Comparison of ENCODE assay signal across 9 mouse cellular contexts in the genomic region with DNA sequence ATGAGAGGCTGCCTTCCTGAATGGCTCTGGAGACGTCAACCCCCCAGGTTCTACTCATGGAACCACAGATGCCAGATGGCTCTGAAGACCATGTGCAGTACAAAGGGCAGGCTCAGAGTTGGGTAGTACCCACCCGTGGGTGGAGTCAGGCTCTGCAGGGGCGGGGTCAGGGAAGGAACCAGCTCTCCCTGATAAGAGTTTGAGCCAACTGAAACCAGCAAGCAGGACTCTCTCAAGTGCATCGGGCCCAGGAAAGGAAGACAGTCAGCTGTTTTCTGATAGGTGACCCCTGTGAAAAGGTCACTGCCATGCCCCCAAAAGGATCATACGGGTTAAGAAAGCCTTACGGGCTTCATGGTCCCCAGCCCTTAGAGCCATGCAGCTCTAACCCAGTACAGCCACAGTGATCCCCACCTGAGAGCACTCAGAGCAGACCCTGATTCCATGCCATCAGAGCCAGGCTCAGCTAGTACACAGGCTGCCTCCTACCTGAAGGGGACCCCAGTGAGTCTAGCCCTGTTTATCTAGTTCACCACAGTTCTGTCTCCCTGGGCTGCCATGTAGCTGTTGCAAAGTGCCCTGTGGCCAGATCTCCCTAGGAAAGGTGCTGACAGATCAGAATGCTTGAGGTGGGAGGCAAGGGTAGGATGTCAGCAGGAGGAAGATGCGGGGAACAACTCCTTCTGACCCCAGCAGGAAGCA. TPM values are rescaled to one million over a fixed set of nuclear protein-coding genes. Genes with fewer than 3 reads are reported as not detected.
DNase-seq lines count a peak whose midpoint lies in the region; ATAC-seq and TF ChIP-seq lines count a peak whose summit lies in the region.
"Had no signal": no experiment of that assay in that cellular context is flagged by ENCODE, and none has a peak within 500 bp of the region (broad histone marks: within the 10 kb centered on the region; RNA-seq: fewer than 3 reads in every experiment).

No protein-coding gene starts in this region.

- WGBS in kidney, embryonic 14.5 days, result 64% methylated on average over 7 of the region's 7 CpGs

- H3K9ac ChIP-seq in kidney, embryonic 14.5 days (ENCODE audit: low read depth, low read length), result no peak overlapping the region
- H3K9ac ChIP-seq: midbrain, embryonic 13.5 days had no signal

- peaks cover 70% of the 10 kb centered on the region for H3K4me1 ChIP-seq in G1E (ENCODE audit: insufficient read depth, low read depth, low read length)
- peaks cover 6% of the 10 kb centered on the region; the same call in 1 of the 2 replicates for H3K4me1 ChIP-seq in kidney, embryonic 14.5 days (ENCODE audit: control insufficient read depth, insufficient read depth, low read length)

- peak; percentile 78 for ATAC-seq in G1E (ENCODE audit: extremely low read depth, insufficient number of reproducible peaks, low FRiP score, poor library complexity, severe bottlenecking)
- 0 out of 2 replicates have a peak, but pooled peaks have one; percentile 28 for ATAC-seq in kidney, embryonic 14.5 days (ENCODE audit: low FRiP score, low TSS enrichment)
- peak; percentile 69 for ATAC-seq in megakaryocyte, adult 5-6 weeks (ENCODE audit: poor library complexity, severe bottlenecking)
- ATAC-seq: midbrain, embryonic 13.5 days had no signal

- no peak overlapping the region for H3K4me2 ChIP-seq in kidney, embryonic 14.5 days (replicated peaks; ENCODE audit: low read depth, low read length)
- H3K4me2 ChIP-seq: midbrain, embryonic 13.5 days had no signal

- intact Hi-C loops in left cerebral cortex, postnatal 25 days (cut with DNase I), result no loop called here

- H3K4me3 ChIP-seq in G1E (ENCODE audit: low read depth, low read length), result peak overlapping the region; percentile 46; the same call in 1 of the 2 replicates
- H3K4me3 ChIP-seq in kidney, embryonic 14.5 days (ENCODE audit: low read length), result no peak overlapping the region
- H3K4me3 ChIP-seq: midbrain, embryonic 13.5 days had no signal

- TF ChIP-seq CTCF in G1E (IDR thresholded peaks at IDR 0.05; ENCODE audit: low read depth, low read length), result no peak

- no peak overlapping the region for H3K27ac ChIP-seq in kidney, embryonic 14.5 days (ENCODE audit: low read depth, low read length)
- H3K27ac ChIP-seq: midbrain, embryonic 13.5 days had no signal

- peak; percentile 33 for DNase-seq in adrenal gland, postnatal 14 days
- DNase-seq in adrenal gland, postnatal 10 days, result no peak
- DNase-seq in G1E (ENCODE audit: low spot score), result peak; percentile 60
- no peak for DNase-seq in neural tube, embryonic 10.5 days (ENCODE audit: extremely low spot score, low spot score)
- no peak for DNase-seq in left cerebral cortex, postnatal 25 days (ENCODE audit: low spot score in 2 of 2)
- no peak for DNase-seq in right cerebral cortex, adult 18-20 months

- H3K9me3 ChIP-seq in G1E (replicated peaks), result no peaks in the 10 kb centered on the region
- H3K9me3 ChIP-seq in kidney, embryonic 14.5 days (ENCODE audit: control insufficient read depth, low read length), result no peaks in the 10 kb centered on the region
- H3K9me3 ChIP-seq: midbrain, embryonic 13.5 days had no signal

- peaks cover 83% of the 10 kb centered on the region for H3K36me3 ChIP-seq in G1E (replicated peaks)
- peaks cover 14% of the 10 kb centered on the region for H3K36me3 ChIP-seq in kidney, embryonic 14.5 days (ENCODE audit: control insufficient read depth, insufficient read depth, low read length)

- no peaks in the 10 kb centered on the region for H3K27me3 ChIP-seq in G1E (ENCODE audit: insufficient read depth, low read length)
- no peaks in the 10 kb centered on the region for H3K27me3 ChIP-seq in kidney, embryonic 14.5 days (ENCODE audit: control insufficient read depth, insufficient read depth, low read length)
- H3K27me3 ChIP-seq: midbrain, embryonic 13.5 days had no signal

RNA-seq across cellular contexts. Expression of a gene that starts 13.1 kb away (rescaled TPM):
- total RNA-seq in adrenal gland, postnatal 14 days (2021), result 0.52 and 0.60 TPM in 2 replicates
- total RNA-seq in adrenal gland, postnatal 10 days (2021), result 1 to 10 TPM; 1.1 to 1.3 TPM
- total RNA-seq in G1E (2014; fragmentation: Nextera tagmentation) (4.7 and 6.4 TPM in 2 replicates), G1E (2017) (1.6 and 2.2 TPM in 2 replicates)
- polyA plus RNA-seq in G1E (2012), result 6.3 and 9.1 TPM in 2 replicates
- 1.7 and 2.5 TPM in 2 replicates for polyA plus RNA-seq in kidney, embryonic 14.5 days (2014; fragmentation: Nextera tagmentation; extraction: Ambion mirVana)
- 0.16 and 1.2 TPM in 2 replicates for total RNA-seq in megakaryocyte, adult 5-6 weeks (2015)
- total RNA-seq in megakaryocyte, adult 5-6 weeks (2017), result 0.59 TPM in 1 of 2 replicates, not detected in the other
- total RNA-seq in left cerebral cortex, postnatal 25 days (2021), result 1 to 10 TPM in 1 of 2 experiments, under 1 TPM in 1; 0.92 to 1.1 TPM

RNA-seq across cellular contexts. Expression of a gene that starts 21.0 kb away (rescaled TPM):
- total RNA-seq in adrenal gland, postnatal 14 days (2021), result 27.8 and 33.2 TPM in 2 replicates
- 10 to 100 TPM; 30.4 to 46.1 TPM for total RNA-seq in adrenal gland, postnatal 10 days (2021)
- total RNA-seq in G1E (2014; fragmentation: Nextera tagmentation) (20.1 and 34.8 TPM in 2 replicates), G1E (2017) (11.5 and 15.5 TPM in 2 replicates)
- 30.8 and 62.5 TPM in 2 replicates for polyA plus RNA-seq in G1E (2012)
- 8.1 and 9.9 TPM in 2 replicates for polyA plus RNA-seq in kidney, embryonic 14.5 days (2014; fragmentation: Nextera tagmentation; extraction: Ambion mirVana)
- 36.4 and 40.7 TPM in 2 replicates for total RNA-seq in megakaryocyte, adult 5-6 weeks (2015)
- total RNA-seq in megakaryocyte, adult 5-6 weeks (2017), result 12.7 and 13.3 TPM in 2 replicates
- total RNA-seq in left cerebral cortex, postnatal 25 days (2021), result 10 to 100 TPM; 18.6 to 19.8 TPM

RNA-seq across cellular contexts. Expression of a gene that starts 44.7 kb away (rescaled TPM):
- 4.1 and 6.1 TPM in 2 replicates for total RNA-seq in adrenal gland, postnatal 14 days (2021)
- total RNA-seq in adrenal gland, postnatal 10 days (2021), result 1 to 10 TPM; 2.0 to 6.6 TPM
- 10.5 and 12.1 TPM in 2 replicates for total RNA-seq in G1E (2014; fragmentation: Nextera tagmentation)
- total RNA-seq in G1E (2017), result 17.5 and 19.5 TPM in 2 replicates
- polyA plus RNA-seq in G1E (2012), result 9.0 and 13.8 TPM in 2 replicates
- polyA plus RNA-seq in kidney, embryonic 14.5 days (2014; fragmentation: Nextera tagmentation; extraction: Ambion mirVana), result 3.4 and 5.4 TPM in 2 replicates
- 2.5 and 6.0 TPM in 2 replicates for total RNA-seq in megakaryocyte, adult 5-6 weeks (2015)
- total RNA-seq in megakaryocyte, adult 5-6 weeks (2017), result 25.6 and 28.7 TPM in 2 replicates
- total RNA-seq in left cerebral cortex, postnatal 25 days (2021), result 1 to 10 TPM; 1.4 to 1.9 TPM

RNA-seq across cellular contexts. Expression of a gene that starts 47.7 kb away (rescaled TPM):
- total RNA-seq in adrenal gland, postnatal 14 days (2021), result 41.0 and 42.3 TPM in 2 replicates
- 10 to 100 TPM; 32.3 to 34.9 TPM for total RNA-seq in adrenal gland, postnatal 10 days (2021)
- total RNA-seq in G1E (2014; fragmentation: Nextera tagmentation) (46.7 and 53.5 TPM in 2 replicates), G1E (2017) (62.5 and 65.2 TPM in 2 replicates)
- polyA plus RNA-seq in G1E (2012), result 46.2 and 54.9 TPM in 2 replicates
- 61.5 and 63.5 TPM in 2 replicates for polyA plus RNA-seq in kidney, embryonic 14.5 days (2014; fragmentation: Nextera tagmentation; extraction: Ambion mirVana)
- 10.2 and 16.7 TPM in 2 replicates for total RNA-seq in megakaryocyte, adult 5-6 weeks (2015)
- 94.0 and 120 TPM in 2 replicates for total RNA-seq in megakaryocyte, adult 5-6 weeks (2017)
- total RNA-seq in left cerebral cortex, postnatal 25 days (2021), result 10 to 100 TPM; 27.6 to 31.2 TPM

RNA-seq across cellular contexts. Expression of a gene that starts 60.0 kb away (rescaled TPM):
- 392 and 410 TPM in 2 replicates for total RNA-seq in adrenal gland, postnatal 14 days (2021)
- 100 to 1,000 TPM; 395 to 399 TPM for total RNA-seq in adrenal gland, postnatal 10 days (2021)
- total RNA-seq in G1E (2014; fragmentation: Nextera tagmentation) (679 and 832 TPM in 2 replicates), G1E (2017) (948 and 1,031 TPM in 2 replicates)
- polyA plus RNA-seq in G1E (2012), result 124 and 135 TPM in 2 replicates
- polyA plus RNA-seq in kidney, embryonic 14.5 days (2014; fragmentation: Nextera tagmentation; extraction: Ambion mirVana), result 1,222 and 1,346 TPM in 2 replicates
- 264 and 268 TPM in 2 replicates for total RNA-seq in megakaryocyte, adult 5-6 weeks (2015)
- total RNA-seq in megakaryocyte, adult 5-6 weeks (2017), result 389 and 399 TPM in 2 replicates
- 100 to 1,000 TPM; 250 to 258 TPM for total RNA-seq in left cerebral cortex, postnatal 25 days (2021)

Comparison
In these comparisons a context has a peak if more than half of its experiments do, and no peak if none do; other contexts are left out.
1. DNase-seq: peak in adrenal gland, postnatal 14 days (single experiment) and G1E (single experiment); none in adrenal gland, postnatal 10 days (single experiment), neural tube, embryonic 10.5 days (single experiment), left cerebral cortex, postnatal 25 days (0 of 2) and right cerebral cortex, adult 18-20 months (single experiment).
2. ATAC-seq: peak in every context shown above with its lines; median percentile 78 in G1E; 69 in megakaryocyte, adult 5-6 weeks; 28 in kidney, embryonic 14.5 days.